Mouse (Mus musculus): Measurements from ENCODE around the gene Ryr2.
"Not testable (repeated sequence)": the region's sequence is repeated elsewhere in the genome, so short reads cannot be mapped to it uniquely, and the experiment has no call there.

Gene Ryr2

DNA sequence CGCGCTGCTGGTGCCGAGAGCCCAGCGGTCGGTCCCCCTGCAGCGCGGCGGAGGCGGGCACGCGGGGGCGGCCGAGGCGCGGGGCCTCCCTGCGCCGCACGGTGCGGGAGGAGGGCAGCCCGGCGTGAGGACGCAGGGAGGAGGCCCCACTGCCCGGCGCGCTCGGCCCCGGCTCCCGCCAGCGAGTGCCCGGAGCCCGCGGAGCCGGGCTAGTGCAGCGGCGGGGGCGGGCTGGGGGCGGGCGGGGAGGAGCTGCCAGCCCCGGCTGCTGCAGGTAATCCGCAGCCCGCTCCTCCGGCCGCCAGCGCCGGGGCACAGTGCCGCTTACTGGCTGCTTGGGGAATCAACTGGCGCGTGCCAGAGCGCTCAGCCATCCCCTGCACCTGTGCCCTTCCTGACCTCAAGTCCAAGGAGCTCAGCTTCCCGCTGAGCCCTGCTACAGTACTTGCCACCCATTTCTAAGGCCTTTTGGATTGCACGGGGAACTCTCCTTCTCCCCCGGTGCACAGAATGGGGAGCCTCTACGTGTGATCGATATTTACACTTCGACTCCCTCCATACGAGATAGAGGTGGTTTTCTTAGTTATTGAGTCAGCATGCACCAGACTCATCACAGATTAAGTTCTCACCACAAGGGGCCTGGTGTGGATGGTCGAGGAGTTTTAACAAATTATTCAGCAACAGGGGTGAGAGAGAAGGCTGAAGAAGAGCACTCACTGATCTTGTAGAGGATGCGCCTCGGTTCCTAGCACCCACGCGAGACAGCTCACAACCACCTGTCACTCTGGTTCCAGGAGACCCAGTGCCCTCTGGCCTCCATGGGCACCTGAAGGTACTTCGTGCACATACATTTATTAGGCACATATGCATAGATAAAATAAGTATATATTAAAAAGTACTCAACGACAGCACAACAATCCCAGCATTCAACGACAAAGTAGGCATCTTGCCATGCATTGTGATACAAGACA is at the start of gene Ryr2:
TSS of gene Ryr2 (minus strand) at position 284 of the 971 bp plus-strand sequence.
- peak; percentile 91 to 92 for DNase-seq

DNA sequence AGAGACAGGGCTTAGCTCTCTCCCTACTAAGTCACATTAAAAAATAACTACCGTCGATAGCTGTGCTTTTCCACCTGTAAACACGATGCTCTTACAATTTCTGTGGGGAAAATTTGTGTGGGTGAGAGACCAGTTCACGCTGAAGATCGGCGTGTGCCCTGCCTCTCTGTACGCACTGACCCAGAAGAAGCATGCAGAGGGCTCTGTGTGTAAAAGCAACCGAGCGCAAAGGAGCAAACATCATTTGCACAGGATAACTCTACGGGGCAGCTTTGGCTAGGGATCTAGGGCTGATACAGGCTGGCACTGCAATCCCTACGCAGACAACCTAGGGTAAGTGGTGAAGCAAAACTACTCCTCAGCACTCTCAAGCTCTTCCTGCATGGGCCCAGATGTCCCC is 47.2 kb upstream of the Ryr2 start:
- DNase-seq: no peak

DNA sequence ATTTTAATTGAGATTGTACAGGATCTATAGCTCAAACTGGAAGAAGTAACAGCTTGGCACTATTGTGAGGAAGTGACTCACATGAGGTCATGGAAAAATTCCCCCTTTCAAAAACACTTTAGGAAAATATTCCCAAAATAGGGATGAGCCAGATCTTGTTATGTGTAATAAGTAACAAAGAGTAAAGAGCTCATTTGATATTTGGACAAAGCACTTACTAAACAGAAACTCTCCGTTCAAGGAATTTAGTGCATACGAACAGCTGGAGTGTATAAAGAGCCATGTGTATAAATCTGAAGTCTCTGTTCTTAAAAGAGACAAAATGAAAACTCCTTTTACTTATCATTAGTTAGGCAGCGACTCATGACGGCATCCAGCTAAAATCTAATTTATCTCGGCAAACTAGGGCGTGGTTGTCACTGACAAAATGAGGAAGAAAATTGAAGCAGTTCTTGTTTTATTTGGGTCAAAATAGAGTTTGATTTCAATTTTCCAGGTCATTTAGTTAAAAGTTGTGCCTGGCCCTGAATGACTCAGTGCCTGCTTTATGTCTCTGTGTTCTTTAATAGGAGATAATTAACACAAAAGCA is 40.3 kb upstream of the Ryr2 start:
- DNase-seq: no peak

DNA sequence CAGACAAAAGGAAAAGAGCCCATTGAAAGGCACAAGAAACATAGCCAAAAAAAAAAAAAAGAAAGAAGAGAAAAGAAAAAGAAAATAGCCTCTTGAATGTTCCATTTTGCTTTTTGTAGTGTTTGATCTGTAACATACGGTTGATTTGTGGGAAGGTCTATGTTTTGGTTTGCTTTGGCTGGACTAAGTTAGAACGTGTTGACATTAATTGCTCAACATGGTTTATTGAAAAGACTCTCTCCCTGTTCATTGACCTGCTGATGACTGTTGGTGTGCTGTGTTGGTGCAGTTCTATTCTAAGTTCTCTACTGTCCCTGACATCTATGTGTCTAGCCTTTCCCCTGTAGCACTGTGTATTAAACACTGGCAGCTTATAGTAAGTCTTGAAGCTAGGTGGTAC is 39.7 kb upstream of the Ryr2 start:
- no peak for DNase-seq

DNA sequence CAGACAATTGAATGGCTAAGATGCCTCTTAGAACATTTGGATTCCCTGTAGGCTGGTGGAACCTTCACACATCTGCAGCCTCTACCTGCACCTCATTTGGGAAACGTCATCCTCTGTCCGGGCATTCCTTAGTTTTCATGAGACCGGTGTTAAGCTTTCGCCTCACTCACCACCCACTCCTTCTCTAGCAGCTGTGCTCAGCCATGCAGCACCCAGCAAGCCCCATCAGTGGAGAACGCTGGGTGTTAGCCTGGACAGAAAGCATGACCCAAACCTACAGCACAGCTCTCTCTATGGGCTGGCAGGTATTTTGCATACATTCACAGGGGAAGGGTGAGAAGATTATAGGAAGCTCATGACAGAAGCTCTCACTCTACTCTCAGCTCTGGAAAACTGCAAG is 36.6 kb upstream of the Ryr2 start:
- DNase-seq: no peak

DNA sequence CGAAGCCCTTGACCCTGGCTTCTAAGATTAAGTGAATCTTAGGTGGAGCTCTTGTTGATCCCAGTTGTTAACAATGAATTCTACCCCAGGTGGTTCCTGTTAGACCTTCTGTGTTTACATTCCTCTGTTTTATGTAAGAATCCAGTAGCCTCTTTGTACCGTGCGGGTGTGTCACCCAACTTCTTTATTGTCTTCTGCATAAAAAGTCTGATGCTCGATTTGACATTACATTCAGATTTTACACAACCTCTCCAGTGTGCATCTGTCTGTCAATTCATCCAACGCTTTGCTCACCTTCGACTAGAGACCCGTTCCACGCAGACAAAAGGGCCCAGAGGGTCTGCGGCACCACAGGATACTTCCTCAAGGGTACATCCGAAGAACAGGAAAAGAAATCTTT is 29.7 kb upstream of the Ryr2 start:
- DNase-seq: not testable (repeated sequence)

DNA sequence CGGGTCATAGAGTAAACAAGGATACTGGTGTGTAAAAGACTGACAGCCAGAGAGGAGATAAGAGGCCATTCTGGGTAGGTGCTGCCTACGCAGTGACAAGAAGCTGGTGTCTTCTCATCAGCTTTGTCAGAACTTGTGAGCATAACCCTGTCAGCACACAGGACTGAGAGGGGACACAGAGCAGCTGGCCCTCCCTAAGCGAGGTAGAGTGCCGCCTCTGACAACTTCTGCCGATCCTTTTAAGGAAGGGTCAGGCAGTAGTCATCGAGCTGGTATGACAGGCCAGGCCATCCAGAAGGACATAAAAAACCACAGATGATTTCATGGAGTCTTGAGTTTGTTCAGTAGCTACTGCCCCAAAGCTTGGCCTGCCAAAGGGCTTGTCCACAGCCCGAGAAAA is 26.8 kb upstream of the Ryr2 start:
- no peak for DNase-seq

DNA sequence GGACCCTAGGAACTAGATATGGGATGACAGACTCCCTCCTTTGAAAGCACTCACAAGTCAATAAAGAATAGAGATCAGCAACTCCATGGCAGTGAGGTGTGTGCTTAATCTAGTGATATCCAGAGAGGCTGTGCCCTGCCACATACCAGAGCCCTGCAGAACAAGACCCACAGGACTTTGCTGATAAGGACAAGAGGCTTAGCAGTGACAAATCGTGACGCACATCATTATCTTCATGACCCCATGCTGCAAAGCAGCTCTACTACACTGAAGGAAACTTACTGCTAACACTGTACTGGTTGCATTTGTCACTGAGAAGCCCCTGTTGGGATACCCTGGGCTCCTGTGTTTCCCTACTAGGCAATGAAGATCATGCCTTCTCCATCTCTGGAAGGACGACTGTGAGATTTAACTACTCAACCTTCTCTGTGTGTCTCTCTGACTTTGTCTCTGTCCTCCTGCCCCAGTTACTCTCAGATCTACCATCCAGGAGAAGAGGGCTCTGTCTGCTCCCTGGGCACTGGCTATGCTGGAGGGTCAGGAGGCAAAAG is 25.5 kb upstream of the Ryr2 start:
- DNase-seq: no peak

DNA sequence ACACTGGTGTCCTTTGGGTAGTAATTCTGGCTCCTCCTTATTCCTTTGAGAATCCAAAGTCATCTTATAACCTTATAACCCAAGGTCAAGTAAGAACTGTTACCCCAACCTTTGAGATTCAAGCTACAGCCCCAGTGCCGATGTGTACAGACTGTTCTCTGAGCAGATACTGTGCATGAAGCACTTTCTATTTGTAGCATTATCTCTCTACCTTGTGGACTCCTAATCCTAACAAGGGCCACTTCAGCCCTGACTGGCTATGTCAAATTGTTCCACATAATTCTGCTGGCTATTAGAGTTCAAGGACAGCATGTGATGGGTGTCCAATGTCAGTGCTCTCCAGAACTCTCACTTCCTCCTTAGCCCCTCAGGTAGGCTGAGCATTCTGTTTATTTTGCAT is 22.4 kb upstream of the Ryr2 start:
- no peak for DNase-seq

DNA sequence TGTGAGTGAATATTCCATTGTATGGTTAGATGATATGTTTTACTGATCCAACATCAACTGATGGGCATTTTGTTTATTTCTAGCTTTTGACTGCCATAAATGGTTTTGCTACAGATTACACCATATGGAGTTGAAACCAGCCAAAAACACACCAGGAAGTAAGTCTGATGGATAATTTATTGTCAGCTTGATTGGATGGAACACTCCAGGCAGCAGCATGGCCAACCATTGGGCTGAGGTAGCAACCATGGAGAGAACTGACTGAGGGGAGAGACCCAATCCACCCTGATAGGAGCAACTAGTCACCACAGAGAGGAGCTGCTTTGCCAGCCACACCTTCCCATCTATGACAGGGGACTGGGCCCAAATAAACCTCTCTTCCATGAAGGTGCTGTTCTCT is 19.4 kb upstream of the Ryr2 start:
- DNase-seq: peak in 1 of 2 experiments; percentile 30

DNA sequence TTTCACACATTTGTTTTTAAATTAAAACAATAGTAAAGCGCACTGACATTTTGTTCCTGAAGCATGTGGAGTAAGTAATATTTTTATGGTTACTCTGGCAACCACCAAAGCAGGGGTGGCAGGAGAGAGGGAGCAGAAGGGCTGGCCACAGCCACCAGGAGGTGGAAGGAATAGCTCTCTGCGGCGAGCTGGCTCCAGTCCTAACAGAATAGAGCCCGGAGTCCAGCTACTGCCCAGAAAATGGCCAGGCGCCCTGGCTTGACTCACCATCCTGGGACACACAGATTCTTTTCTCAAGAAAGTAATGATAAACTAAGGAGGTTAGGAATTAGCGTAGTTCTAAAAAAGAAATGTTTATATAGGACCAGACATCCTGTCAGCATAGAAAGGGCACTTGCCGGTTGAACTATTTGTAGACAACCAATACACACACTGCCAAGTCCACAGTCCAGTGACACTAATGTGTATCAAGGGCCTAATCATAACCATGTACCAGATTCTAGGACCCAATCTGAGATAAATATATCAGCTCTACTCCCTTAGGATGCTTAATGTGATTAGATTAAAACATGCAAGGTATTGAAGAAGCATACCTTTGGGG is 18.3 kb upstream of the Ryr2 start:
- peak; percentile 91 to 93 for DNase-seq

DNA sequence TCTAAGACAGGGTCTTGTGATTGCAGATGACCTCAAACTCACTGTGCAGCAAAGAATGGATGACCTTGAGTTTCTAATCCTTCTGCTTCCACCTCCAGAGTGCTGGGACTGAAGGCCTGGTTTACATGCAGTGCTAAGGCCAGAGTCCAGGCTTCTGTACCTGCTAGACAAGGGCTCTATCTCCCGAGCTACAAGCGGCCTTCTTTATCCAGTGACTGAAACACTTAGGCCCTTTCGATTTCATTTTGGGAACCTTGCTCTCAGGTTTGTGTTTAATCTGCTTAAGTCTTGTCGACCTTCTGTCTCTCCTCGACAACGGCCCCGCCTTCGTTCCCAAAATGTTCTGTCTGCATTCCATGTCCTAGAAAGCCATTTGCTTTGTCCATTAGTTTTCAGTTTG is 8.8 kb upstream of the Ryr2 start:
- no peak for DNase-seq

DNA sequence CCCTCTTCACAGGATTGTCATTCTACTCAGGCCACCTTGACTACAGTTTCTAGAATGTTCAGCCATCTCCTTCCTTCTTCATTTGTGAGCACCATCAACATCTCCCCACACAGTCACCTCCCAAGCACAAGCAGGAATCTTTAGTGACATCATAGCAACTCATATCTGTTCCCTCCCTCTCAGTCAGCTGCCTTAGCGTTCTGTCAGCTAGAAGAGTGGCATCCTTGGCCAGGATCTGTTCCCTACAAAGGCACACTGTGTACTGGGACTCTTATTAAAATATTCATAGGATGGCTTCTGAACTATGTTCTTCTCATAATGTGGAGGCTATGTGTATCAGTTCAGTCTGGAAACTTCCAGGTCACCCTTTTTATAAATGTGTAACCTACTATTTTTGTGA is 8.1 kb upstream of the Ryr2 start:
- DNase-seq: no peak

DNA sequence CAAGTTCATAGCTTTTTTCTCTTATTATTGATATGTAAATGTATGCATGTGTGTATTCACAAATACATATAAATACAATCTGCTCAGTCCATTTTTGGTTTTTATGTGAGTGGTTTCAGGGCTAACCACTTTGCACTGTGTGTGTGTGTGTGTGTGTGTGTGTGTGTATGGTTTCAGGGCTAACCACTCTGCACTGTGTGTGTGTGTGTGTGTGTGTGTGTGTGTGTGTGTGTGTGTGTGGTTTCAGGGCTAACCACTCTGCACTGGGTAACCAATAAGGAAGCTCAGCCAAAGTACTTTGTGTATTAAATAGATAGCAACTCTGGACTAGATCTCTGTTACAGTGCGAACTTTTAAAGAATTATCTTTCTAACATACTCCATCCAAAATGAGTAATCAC is 2.2 kb upstream of the Ryr2 start:
- no peak for DNase-seq

DNA sequence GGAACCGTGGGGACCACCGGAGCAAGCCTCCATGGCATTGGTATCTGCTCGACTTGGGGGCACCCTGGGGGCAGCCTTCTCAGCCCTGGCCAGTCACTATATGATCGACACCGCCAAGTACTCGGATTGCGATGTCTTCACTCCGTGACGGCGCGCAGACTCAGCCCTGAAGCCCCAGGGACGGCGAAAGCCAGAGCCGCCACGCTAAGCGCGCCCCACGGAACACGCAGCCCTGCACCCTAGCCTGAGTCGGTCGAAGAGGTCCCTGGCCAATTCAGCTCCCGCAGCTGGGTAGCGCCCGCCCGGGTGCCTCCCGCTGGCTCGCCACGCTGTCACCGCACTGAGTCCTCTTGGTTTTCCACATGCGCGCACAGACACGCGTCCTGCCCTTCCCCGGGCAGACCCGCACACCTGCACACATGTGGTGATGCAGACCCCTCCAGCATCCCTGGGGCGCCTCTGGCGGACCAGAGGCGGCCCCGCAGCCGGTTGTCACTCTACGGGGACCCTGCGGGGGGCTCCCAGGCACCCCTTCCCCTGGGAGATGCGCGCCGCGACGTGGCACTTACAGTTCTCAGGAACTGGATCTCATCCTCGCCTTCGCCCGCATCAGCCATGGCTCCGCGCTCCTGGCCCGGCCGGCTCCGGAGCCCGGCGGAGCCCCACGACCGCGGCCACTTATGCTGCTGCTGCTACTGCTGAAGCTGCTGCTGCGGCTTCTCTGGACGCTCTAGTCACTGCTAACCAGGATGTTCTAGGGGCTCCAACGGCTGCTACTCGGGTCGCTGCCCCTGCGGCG is 716 bp downstream of the Ryr2 start:
- peak; percentile 77 to 81 for DNase-seq

DNA sequence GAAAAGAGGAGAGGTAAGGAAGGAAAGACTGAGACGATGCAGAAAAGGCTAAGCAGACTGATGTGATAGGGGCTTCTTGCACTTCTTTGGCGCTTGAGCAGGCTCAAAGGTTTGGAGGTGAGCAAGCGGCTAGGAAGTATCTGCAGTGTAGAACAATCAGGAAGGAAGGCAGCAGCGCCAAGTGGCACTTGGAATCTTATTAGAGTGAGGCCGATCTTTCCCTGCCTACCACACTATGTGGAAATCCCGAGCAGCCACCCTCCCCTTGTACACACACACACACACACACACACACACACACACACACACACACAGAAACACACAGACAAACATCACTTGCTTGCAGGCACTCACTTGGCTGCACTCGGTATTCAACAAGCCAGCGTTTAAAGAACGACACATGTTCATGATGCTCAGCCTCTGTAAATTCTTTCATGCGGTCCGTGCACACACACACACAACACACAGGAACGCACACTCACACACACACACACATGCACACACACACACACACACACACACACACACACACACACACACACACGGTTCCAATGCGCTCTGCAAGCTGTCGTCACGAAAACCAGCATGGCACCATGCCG is 1.4 kb downstream of the Ryr2 start:
- peak; percentile 52 to 64 for DNase-seq

DNA sequence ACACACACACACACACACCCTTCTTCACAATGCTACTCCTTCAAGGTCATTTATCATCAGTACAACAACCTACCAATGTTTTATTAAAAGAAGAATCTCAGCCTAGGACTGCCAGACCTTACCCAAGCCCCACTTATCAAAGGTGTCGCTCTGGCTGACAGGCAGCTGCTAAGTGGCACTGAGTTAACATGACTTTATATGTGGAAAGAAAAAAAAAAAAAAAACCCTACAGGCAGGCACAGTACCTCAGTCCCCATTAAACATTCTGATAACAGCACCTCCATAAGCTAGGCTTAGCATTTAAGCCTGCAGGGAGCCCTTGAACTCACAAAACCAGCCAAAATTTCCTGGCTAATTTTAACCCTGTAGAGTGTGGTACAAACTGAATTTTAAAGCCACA is 2.4 kb downstream of the Ryr2 start:
- DNase-seq: peak in 1 of 2 experiments; percentile 34

DNA sequence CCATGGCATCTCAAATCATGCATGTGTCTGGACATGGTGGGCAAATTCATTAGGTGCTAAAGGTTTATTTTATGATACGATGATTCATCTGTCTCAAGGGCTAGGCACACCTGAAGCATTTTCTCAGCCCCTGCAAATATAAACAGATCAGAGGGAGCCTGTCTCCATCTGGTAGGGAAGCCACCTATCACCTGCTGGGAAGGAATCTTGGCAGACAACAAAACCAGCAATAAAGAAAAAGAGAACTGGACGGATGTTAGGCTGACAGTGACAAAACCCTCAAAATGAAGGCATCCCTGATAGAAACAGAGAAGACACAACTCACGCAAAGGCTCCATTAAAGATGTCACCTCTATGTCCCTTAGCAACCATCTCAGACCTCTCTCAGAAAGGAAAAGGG is 3.7 kb downstream of the Ryr2 start:
- DNase-seq: peak; percentile 32 to 61

DNA sequence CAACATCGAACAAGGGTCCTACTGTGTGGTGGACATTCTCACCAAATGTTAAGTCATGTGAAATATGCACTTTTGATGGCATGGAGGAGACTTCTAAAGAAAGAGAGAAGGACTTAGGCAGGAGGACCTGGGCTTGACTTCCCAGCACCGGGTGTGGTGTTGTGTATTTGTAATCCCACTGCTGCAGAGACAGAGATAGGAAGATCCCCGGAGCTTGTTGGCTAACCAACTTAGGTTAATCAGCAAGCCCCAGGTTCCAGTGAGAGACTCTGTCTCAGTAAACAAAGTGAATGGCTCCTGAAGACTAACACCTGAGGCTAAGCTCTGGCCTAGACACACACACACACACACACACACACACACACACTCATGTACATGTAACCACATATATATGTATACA is 7.3 kb downstream of the Ryr2 start:
- DNase-seq: no peak

DNA sequence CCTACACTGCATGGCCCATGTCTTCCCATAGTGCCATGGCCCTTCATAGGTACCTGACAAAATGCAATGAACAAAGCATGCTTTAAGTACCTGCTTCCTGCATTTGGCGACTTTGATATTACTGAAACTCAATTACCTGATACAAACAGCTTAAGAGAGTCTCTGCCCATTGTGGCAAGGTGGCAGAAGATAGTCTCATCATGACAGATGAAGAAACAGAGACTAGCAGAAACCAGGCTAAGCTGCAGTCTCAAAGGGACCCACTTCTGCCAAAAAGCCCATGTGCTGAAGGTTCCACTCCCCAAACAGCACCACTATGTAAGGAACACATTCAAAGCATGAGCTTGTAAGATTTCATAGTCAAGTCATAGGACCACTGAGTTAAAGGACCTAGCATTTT is 7.8 kb downstream of the Ryr2 start:
- no peak for DNase-seq

DNA sequence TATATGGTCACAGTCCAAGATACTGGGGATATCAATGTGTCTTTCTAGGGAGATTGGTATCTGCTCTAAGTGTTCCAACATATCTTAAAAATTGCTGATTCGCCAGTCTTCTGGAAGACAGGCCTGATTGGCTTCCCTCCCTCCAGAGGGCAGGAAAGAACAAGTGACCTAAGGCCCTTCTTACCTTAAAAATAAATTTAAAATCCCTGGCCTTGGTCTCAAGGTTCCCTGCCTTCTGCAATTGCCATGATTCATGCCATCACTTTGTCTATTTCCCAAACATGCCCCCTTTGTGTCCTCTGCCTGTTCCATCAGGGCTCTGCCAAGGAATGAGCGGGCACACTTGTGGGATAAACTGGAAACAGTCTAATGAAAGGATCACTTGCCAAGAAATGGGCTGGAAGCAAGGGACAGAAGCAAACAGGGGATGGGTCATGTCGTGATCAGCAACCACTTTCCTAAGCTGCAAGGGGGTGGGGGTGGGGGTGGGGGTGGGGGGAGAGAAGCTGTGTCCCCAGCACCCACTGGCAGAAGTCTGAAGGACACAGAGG is 10.3 kb downstream of the Ryr2 start:
- DNase-seq: no peak

DNA sequence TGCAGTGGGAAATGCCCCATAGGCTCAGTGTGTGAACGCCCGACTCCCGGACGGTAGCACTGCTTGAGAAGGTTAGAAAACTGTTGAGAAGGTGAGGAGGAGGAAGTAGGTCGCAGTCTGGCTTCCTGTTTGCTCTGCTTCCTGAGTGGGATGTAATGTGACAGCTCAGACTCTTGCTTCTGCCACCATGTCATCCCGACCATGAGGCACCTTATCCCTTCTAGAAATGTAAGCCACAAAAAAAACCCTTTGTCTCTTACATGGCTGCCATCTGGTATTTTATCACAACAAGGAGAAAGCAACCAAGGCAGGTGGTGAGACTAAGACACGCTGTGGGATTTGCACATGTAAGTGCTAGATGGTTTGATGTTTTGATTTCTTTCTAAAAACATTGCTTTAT is 12.2 kb downstream of the Ryr2 start:
- DNase-seq: no peak
